Mouse (Mus musculus): ENCODE results near the gene Dusp1.
A peak's percentile ranks its signal among the peaks of the same experiment; 100 is the strongest.

DNA sequence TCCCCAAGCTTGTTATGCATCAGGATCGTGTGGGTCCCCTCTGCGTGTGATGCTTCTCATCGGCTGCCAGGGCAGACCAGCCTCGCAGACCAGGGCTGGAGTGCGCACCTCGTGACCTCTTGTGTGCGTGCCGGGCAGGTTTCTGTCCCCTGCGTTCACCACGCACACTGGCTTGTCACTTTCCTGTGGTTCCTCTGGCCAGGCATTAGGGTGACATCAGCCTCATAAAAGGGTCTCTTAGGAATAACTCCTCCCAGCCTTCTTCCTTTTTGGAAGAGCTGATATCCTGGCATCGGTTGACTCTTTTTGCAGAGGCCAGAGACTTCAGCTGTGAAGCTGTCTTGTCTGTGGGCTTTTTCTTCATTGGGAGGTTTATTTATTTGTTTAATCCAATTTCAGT lies 12.2 kb upstream of the Dusp1 start:
- TF ChIP-seq CTCF (IDR thresholded peaks at IDR 0.05): no peak
- 0 out of 2 replicates have a peak, but pooled peaks have one; percentile 19 for TF ChIP-seq POLR2A (IDR thresholded peaks at IDR 0.05; ENCODE audit: insufficient read depth, low read depth, low read length)

All from heart, adult 2 months (tissue).